Mouse (Mus musculus) thymus, postnatal 4 days (tissue): ENCODE results near the gene Slc9a3r1.

Experiments used
- DNase-seq: peaks from one replicate; pipeline ENCODE4 v3.0.0; 2021

The Slc9a3r1 gene

DNA sequence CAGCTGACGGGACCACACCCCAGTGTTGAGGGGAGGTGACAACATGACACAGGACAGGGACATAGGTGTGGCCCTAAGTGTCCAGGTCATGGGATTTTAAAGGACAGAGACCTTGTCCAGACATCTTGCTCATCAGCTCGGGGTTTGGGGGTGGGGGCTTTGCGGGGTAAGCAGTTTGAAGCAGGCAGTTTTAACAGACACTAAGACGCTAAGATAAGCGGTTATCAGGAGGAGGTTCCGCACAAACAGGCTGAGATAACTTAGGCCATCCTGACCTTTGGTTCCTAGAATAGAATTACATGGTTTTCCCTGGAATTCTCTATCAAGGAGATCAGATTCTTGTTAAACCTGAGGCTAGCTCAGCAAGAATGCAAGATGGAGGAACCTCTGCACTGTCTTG is 31.6 kb downstream of the Slc9a3r1 start:
- no peak for DNase-seq

DNA sequence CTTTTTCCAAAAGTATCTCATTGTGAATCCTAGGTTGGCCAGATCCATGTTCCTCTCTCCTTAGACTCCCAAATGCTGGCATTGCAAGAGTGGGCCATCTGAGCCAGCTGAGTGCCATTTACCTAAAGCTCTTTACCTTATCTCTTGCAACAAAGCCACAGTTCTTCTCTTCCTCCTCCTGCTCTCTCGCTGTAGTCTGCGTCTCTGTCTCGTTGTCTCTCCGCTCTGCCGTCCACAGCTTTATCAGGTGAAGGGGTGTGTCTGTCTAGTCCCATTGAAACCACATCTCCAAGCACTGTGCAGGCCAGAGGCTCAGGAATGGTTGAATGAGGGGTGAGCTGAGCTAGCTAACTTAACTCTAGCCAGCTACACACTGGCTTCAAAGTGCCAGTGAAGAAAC is 32.8 kb downstream of the Slc9a3r1 start:
- no peak for DNase-seq

DNA sequence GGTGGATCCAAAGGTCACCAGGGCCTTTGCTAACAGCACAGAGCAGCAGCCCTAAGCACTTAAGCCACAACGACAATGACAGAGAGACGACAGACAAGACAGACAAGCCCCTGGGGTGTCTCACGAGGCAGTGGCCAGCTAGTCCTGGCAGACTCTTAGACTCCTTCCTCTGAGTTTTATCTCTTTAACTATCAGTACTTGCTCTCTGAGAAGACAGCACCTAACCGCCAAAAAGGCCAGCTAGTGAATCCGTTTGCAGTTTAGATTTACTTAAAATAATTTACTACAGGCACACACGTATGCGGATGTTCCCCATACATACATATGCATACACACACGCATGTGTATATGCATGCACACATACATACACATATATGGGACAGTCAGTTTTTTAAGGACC is 34.4 kb downstream of the Slc9a3r1 start:
- DNase-seq, result no peak

DNA sequence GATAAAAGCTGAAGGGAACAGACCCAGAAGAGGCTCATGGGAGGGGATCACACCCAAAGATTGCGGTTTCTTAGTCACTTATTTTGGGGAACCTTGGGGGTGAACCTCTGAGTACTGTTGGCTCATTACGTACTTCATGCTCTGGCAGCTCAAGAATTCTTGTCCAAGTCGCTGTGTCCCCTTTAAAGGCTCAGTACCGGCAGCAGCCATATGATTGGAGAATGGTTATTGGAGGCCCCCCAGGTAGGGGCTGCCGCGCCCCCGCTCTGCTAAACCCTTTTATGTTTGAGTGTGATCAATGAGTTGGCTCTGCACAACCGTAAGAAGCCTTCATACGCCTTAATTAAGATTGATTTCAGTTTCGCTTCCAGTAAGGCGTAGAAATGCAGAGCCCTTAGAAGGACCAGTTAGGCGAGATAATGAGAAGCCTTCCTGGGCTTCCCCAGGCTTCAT is 35.8 kb downstream of the Slc9a3r1 start:
- DNase-seq, result no peak

DNA sequence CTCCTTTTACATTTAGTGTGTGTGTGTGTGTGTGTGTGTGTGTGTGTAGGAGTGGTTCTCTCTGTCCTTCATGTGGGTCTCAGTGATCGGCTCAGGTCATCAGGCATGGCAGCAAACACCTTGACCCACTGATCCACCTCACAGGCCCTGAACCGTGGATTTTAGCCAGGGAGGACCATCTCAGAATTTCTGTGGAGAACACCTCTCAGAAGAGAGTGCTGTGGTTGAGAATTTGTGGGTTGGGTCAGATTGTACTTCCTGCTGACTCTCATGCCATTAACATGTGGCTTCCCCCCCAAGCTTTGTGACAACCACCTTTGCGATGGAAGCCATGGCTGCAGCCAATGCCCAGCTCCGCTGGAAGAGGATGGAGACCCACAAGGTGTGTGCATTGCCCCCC is 37.4 kb downstream of the Slc9a3r1 start:
- no peak for DNase-seq

DNA sequence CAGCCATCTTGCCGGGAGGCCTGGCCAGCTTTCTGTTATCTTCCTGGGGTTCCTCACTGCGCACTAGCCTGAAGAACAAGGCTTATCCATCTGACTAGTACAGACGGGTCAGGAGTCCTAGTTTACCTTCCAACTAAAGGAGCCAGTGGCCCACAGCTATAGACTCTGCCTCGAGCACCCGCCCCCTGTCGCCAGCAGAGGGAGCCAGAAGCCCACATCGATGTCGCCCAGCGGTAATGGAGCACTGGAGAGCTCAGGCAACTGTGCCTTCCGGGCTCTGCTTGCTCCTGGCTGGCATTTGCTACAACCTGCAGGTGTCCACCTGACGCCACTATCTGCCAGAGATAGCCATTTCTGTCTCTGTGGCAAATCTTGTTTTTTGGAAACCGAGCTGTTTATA is 39.2 kb downstream of the Slc9a3r1 start:
- peak; percentile 91 for DNase-seq

DNA sequence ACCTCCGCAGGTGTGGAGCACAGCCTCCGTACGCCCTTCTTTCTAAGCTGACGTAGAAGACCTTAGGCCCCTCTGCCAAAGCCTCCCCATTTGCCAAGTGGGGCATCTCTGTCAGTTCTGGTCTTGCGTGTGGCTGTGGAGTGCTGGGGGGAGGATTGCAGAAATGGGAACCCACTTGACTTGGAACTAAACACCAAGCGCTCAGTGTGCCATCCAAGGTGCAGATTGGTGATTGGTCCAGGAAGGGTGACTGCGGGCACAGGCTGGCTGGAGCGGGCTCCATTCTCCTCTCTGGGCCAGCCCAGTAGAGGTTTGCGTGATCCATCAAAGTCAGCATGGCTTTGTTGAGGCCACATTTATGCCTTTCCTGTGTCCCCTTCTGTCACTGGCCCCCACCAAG is 39.6 kb downstream of the Slc9a3r1 start:
- DNase-seq, result no peak

DNA sequence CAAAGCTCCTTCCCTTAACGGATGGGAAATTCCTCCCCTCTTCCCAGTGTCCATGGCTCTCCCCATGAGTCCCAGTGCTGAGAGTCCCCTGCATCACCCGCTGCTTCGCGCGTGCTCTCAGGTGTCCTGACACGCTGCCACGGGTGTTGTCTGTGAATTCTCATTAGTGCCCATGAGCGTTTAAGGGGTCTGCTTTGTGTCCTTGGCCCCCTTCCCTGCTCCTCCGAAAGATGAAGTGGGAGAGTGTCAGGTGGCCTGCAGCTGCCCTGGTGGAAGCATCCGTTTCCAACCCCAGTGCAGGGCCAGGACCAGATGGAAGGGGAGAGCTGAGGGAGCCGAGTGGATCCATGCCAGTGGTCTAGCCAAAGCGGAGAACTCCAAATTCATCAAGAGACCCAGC is 45.0 kb downstream of the Slc9a3r1 start:
- no peak for DNase-seq

DNA sequence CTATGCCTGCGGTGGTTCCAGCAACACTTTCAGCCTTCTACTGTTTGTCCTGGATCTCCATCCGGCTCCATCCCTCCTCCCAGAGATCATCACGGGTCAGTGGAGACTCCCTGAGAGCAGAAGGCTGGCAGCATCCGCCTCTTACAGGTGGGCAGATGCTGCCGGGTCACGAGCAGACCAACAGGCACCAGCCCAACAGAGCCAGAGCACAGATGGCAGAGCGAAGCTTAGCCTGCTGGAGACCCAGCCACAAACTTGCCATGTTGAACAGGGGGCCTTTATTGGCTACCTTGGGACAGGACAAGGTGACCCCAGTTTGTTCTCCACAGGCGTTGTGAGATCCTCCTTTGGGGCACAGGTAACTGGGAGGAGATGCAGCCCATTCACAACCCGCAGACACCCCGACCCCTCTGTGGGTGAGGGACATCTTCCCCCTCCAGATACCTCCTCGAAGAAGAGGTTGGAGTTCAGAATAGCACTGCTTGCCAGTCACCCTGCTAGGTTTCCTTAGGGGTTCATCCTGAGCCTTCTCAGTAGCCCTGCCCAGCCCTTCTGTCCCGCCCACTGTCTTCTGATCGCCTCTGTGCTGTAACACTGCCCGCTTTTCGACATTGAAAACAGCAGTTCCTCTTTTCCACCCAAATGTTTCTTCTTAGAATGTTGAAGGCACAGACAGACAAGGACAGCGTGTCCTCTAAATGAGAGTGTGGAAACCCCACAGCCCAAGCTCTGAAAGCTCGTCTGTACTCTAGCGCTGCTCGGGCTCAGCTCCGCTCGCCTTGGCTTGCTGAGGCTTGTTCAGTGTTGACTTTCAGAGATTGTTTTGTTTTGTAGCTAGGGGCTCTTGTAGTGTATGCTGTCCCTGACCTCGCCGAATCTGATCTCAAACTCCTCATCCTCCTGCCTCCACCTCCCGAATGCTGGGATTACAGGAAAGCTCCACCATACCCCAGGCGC is 45.9 kb downstream of the Slc9a3r1 start:
- no peak for DNase-seq

DNA sequence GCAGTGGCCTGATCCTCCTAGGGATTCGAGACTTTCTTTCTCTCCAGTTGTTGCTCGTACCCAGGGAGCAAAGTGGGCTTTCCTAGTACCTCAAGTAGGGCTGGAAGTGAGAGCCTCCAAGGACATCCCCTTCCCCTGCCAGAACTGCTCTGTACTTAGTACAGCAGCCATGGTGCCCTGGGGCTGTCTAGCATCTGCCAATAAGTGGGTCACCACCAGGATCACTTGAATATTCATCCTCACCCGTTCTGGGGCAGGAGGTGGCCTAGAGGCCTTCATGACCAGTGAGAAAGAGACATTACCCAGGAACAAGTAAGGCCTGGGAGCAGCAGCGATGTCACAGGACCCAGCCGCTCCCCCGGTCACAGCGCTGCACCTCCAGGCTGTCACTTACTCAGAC is 46.8 kb downstream of the Slc9a3r1 start:
- no peak for DNase-seq

DNA sequence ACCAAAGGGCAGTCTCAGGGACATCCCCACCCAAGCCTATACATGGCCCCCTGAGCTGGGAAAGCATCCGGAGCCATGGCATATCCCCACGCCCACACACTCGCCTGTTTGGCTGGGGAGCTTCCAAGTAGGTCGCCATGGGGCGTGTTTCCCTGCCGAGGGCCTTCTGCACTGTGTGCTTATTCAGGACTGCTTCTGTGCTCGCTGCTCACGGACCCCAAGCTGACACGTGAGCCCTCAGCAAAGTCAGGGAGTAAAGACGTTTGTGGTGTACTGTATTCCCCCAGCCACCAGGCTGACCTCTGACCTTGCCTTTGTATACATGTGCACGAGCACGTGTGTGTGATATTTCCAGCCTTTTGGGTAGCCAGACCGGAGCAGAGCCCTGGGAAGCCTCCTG is 49.0 kb downstream of the Slc9a3r1 start:
- DNase-seq, result no peak

DNA sequence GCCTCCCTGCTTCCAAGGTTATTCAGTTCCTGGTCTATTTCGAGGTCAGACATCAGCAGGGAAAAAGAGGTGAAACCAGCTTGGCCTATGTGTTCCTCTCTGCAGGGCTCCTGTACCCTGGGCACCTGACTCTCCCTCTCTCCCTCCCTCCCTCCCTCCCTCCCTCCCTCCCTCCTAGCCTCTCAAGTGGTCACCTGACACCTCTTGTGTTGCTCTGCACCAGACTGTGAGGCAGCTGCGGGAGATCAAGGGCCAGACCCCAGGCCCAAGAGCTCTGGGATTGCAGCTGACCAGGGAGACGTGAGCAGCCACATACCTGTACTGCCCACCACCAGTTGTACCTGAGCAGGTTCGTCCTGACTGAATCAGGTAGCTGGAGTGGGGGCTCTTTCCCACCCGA is 52.0 kb downstream of the Slc9a3r1 start:
- no peak for DNase-seq

DNA sequence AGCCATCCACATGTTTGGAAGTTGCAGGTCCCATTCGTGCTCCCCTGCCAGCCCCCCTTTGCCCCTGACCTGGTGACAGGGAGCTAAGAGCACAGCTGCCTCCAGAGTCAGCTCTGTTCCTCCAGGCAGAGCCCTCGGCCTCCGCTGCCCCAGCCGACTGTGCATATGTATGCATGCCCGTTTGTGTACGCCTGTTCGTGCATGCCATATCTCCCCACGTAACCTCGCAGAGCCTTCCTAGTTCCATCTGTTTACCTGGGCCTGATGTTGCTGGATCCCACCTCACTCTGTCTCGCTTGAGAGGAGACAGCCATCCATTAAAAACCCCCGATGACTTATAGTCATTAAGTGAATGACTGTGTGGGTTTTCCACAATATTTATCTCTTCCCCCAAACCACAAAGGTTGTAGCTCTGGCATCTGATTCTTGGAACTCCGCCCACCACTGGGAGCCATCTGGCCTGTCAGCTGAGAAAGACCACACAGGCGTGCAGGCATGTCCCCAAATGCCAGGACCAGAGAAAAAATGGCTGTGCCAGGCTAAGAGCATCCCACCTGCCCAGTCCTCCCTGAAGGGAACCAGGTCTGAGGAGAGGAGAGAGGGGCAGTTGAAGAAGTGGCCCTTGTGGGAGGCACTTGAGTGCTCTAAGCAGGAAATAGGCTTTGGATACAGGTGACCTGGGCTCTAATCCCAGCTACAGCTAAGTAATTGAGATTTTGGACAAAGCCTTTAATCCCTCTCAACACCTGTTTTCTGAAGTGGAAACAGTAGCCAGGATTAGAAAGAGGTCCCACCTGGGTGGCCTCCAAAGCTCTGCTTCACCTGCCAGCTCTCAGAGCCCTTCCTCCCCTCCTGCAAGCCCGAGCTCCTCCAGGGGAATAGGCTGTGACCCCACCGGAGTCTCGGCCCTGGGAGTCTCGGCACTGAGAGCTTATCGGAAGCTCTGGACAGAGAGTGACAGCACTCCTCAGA is 54.6 kb downstream of the Slc9a3r1 start:
- DNase-seq, result no peak

DNA sequence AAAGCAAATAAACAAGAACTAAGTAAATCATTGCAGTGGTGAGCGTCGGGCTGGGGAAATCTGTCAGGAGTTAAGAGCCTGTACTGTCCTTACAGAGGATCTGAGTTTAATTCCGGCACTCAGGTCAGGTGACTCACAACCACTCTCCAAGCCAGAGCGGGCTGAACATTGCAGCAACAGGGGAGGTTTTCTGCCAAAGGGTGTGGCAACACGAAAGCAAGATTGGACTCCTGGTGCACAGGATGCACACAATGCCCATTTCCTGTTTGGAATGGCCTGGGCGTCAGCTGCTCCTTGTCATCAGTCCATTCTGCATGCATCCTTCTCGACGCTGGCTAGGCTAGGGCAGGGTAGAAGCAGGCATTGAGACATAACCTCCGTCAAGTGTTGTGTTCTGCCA is 56.1 kb downstream of the Slc9a3r1 start:
- no peak for DNase-seq

DNA sequence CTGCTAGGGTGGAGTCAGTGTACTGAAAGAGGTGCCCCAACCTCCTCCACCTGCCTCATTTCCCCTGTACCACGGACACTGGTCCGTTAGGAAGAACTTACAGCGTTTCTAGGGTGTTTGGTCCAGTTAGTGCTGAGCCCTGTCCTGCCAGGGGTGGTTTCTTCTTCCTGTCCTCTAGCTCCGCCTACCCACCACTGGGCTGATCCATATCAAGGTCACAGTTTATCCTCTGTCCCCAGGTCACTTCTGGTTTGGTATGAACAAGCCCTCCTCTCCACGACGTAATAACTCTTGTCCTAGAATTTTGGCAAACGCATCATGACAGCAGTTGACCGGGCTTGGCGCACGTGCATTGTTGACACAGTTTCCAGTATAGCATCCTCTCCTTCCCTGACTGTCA is 56.5 kb downstream of the Slc9a3r1 start:
- DNase-seq, result no peak

DNA sequence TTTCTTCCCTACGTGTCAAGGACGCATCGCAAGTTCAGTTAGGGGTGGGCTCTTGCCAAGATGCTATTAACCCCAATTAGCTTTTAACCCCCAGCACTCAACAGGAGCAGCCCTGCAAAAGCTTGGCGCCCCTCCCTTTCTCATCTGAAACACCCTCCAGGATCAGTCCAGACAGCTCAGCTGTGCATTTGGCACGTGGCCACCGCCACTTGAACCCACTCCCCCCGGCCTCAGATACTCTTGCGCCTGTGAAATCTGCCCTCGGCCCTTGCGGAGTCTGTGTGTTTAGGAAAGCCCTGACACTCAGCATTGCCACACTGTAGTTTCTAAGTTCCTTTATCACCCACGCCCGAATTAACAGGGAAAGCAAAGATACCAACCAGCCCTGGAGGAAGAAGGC is 58.9 kb downstream of the Slc9a3r1 start:
- no peak for DNase-seq

DNA sequence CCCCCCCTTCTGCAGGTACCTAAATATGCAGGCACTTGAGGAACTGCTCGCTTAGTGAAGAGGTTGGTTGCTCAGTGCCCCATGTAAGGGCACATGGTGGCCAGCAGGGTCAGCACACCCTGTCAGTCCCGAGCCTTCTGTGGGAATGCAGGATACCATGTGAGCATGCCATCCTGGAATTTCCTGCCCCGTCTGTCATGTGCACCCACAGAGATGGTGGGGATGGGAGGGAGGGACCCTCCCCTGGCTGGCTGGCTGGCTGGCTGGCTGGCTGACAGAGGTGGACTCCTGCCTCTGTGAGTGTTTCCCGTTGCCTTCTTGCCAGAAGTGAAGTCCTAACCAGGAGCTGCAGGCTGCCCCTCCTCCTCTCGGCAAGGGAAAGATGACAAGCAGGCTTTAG is 59.4 kb downstream of the Slc9a3r1 start:
- DNase-seq, result no peak

DNA sequence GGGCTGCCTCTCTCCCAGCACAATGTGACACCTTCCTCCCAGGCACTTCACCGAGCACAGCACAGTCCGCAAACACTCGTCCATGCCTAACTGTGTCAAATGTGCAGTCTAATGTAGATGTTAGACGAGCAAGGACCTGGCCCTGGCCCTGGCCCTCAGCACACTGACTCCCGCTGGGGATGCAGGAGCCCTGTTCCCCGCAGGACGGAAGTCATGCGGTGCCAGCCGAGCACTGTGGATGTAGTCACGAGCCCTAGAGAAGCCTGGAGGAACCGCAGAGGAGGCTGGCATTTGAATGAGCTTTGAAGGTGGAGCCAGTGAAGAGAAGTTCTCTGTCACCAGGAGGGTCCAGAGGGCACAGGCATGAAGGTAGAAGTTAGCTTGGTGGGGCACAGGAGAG is 60.3 kb downstream of the Slc9a3r1 start:
- DNase-seq, result peak; percentile 36

DNA sequence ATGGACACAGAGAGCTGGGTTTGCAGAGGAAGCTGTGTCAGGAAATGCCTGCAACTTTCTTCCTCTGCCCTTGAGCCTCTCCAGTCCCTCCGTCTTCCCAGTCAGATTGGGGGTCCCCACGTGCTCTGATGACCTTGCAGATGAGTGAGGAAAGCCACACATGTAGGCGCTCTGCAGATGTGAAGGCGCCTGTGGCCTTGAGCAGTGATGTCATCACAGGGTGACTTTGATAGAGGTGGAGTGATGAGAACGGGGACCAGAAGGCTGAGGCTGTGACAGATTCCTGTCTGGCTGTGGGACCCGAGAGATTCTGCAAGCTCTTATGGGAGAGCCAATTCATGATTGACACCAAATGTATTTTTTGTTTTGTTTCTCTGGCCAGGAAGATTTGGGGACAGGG is 60.7 kb downstream of the Slc9a3r1 start:
- DNase-seq, result no peak

DNA sequence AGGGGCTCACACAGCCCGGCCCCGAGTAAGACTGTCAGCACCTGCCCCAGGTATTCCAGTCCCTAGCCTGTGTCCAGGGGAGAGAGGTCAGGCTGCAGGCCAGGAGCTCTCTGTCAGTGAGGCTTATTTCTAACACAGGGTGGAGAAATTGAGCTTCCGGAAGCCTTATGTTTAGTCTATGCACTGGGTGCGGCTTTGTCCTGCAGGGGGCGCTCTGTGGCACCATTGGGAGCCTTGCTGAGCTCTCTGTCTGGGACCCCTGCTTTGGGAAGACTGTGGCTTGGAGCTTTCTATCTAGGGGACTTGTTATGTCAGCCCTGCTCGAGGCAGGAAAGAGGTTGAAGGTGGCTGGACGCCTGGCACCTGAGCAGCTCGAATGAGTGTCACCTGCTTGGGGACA is 61.7 kb downstream of the Slc9a3r1 start:
- peak; percentile 95 for DNase-seq

DNA sequence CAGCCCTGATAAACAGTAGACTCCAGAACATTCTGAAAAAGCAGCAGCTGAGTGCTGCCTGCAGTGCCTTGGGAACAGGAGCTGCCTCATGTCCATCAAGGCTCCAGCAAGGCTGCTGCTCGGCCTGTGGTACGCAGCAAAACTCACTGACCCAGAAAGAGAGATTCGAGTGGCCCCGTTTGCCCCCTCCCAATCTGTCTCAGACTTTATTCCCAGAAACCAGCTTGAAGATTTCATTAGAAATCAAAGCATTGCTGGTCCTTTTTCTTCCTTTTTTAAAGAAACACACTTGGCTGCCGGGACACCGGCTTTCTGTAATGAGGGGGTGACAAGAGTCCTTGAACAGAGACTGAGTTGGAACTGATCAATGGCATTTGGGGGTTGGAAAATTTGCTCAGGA is 62.2 kb downstream of the Slc9a3r1 start:
- no peak for DNase-seq

DNA sequence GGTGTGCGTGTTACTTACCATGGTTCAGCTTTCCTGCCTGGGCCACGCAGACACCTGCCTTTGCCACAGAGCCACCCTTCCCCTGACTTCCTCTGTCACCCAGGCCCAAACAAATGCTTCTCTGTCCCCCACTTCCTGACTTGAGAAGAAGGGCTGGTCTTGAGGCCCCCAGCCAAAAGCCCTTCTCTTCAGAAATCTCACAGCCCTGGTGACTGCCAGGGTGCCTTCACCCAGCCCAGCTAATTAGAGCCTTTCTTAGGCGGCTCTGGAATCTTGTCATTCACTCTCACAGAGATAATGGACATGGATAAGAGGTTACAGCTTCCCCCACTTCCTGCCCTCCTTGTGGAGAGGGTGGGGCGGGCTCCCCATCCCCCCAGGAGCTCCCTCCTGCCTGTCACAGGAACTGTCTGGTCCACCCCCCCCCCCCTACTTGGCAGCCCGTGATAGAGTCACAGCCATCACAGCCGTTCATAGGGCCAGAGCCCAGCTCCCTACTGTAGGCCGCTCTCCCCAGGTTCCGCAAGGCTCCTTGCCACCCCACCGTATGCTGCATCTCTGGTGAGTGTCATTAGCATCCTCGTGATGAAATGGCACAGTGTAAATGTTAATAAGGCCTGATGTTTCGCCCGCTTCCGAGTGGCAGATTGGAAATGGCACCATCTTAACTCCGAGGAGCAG is 63.8 kb downstream of the Slc9a3r1 start:
- DNase-seq, result peak; percentile 60

DNA sequence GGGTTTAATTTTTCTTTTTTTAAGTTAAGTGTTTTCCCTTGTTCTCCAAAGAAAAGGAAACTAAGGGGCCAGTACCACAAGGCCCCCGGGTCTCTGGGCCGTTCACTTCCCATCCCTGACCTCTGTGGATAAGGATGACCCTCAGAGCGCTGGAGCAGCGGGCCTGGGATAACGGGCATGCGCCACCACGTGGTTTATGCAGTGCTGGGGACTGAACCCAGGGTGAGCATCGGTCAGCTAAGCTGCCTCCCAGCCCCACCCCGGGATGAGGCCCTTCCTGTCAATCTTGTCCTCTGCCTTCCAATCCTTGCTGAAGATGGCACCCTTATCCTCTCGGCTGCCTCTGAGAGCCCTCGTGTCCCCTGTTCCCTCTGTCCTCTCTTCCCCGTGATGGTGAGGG is 64.5 kb downstream of the Slc9a3r1 start:
- peak; percentile 32 for DNase-seq
